ENCODE assay signal across 25 mouse cellular contexts in genomic region chr12:40582059-40582458, GRCm38 (mm10).
"Had no signal": no experiment of that assay in that cellular context is flagged by ENCODE, and none has a peak within 500 bp of the region (broad histone marks: within the 10 kb centered on the region; RNA-seq: fewer than 3 reads in every experiment).

No protein-coding gene starts in this region.

- H3K4me3 ChIP-seq: heart, adult 2 months; heart, embryonic 13.5 days; heart, embryonic 15.5 days; hindbrain, embryonic 13.5 days; hindbrain, embryonic 15.5 days; kidney, embryonic 15.5 days; left cerebral cortex, adult 2 months; limb, embryonic 10.5 days; limb, embryonic 12.5 days; liver, embryonic 13.5 days had no signal

- H3K9me3 ChIP-seq: heart, embryonic 13.5 days; heart, embryonic 15.5 days; hindbrain, embryonic 13.5 days; hindbrain, embryonic 15.5 days; kidney, embryonic 15.5 days; limb, embryonic 10.5 days; limb, embryonic 12.5 days; liver, embryonic 13.5 days had no signal

- DNase-seq: gastrocnemius, postnatal 10 days; gastrocnemius, postnatal 25 days; heart, adult 11 months; heart, adult 2 months; heart, postnatal 14 days; heart, postnatal 36 days; kidney, adult 11 months; kidney, adult 2 months; kidney, adult 9 months; kidney, postnatal 14 days; kidney, postnatal 36 days; liver; liver, embryonic 13.5 days had no signal

- H3K36me3 ChIP-seq: heart, embryonic 13.5 days; heart, embryonic 15.5 days; hindbrain, embryonic 13.5 days; hindbrain, embryonic 15.5 days; kidney, embryonic 15.5 days; limb, embryonic 10.5 days; limb, embryonic 12.5 days; liver, embryonic 13.5 days had no signal

- H3K27ac ChIP-seq: heart, adult 2 months; heart, embryonic 13.5 days; heart, embryonic 15.5 days; hindbrain, embryonic 13.5 days; hindbrain, embryonic 15.5 days; hindbrain, postnatal 0 days; kidney, embryonic 15.5 days; kidney, postnatal 0 days; left cerebral cortex, adult 2 months; limb, embryonic 10.5 days; limb, embryonic 12.5 days; liver, embryonic 13.5 days had no signal

- H3K27me3 ChIP-seq: heart, embryonic 13.5 days; heart, embryonic 15.5 days; hindbrain, embryonic 13.5 days; hindbrain, embryonic 15.5 days; kidney, embryonic 15.5 days; limb, embryonic 12.5 days; liver, embryonic 13.5 days had no signal

- H3K4me2 ChIP-seq: heart, embryonic 11.5 days; heart, embryonic 13.5 days; heart, embryonic 15.5 days; hindbrain, embryonic 13.5 days; hindbrain, embryonic 15.5 days; kidney, embryonic 15.5 days; limb, embryonic 12.5 days; liver, embryonic 13.5 days had no signal

- H3K4me1 ChIP-seq: hindbrain, embryonic 15.5 days; liver, embryonic 13.5 days had no signal

- ATAC-seq: hindbrain, postnatal 0 days; intestine, embryonic 16.5 days had no signal

- H3K9ac ChIP-seq: heart, embryonic 13.5 days; heart, embryonic 15.5 days; hindbrain, embryonic 13.5 days; hindbrain, embryonic 15.5 days; kidney, embryonic 15.5 days; limb, embryonic 12.5 days; liver, embryonic 13.5 days had no signal
